ENCODE assay signal across 7 mouse cellular contexts in the genomic region with DNA sequence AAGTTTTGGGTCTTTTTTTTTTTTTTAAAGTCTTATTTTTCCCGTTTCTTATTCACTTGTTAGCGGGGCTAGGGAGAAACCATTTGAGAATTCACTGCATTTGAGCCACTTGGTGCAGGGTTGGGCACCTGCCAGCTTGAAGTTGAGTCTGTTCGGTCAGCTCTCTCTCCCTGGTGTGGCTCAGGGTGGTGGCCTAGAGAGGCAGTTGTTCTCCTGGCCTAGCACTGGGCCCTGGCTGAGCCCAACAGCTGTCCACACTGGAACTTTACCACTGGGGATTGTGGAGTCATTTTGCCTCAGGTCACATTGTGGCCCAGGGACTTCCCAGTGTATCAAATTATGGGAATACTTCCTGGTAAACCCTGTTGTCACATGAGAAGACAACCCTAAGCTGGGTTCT. TPM values are rescaled to one million over a fixed set of nuclear protein-coding genes. Genes with fewer than 3 reads are reported as not detected.
A peak's percentile ranks its signal among the peaks of the same experiment; 100 is the strongest.
DNase-seq lines count a peak whose midpoint lies in the region; ATAC-seq and TF ChIP-seq lines count a peak whose summit lies in the region.

No protein-coding gene starts in this region.

- no peak for TF ChIP-seq CTCF in E14TG2a.4 (conservative IDR thresholded peaks at IDR 0.05; ENCODE audit: low read length)
- TF ChIP-seq CTCF in layer of hippocampus, adult 2 months (conservative IDR thresholded peaks at IDR 0.05) = no peak

- H3K4me3 ChIP-seq in E14TG2a.4 (replicated peaks; ENCODE audit: low read length) = peak overlapping the region; percentile 82
- peak overlapping the region; percentile 61 for H3K4me3 ChIP-seq in heart, embryonic 13.5 days
- H3K4me3 ChIP-seq in limb, embryonic 13.5 days = peak overlapping the region; percentile 55
- no peak overlapping the region for H3K4me3 ChIP-seq in layer of hippocampus, adult 2 months

- H3K4me2 ChIP-seq in heart, embryonic 13.5 days = peak overlapping the region; percentile 98
- peak overlapping the region; percentile 96 for H3K4me2 ChIP-seq in limb, embryonic 13.5 days (replicated peaks)

- H3K27ac ChIP-seq in heart, embryonic 13.5 days (replicated peaks) = no peak overlapping the region
- H3K27ac ChIP-seq in limb, embryonic 13.5 days = no peak overlapping the region
- no peak overlapping the region for H3K27ac ChIP-seq in layer of hippocampus, adult 2 months

- H3K9me3 ChIP-seq in E14TG2a.4 (ENCODE audit: low read length) = no peaks in the 10 kb centered on the region
- H3K9me3 ChIP-seq in heart, embryonic 13.5 days = no peaks in the 10 kb centered on the region
- no peaks in the 10 kb centered on the region for H3K9me3 ChIP-seq in limb, embryonic 13.5 days

- H3K9ac ChIP-seq in heart, embryonic 13.5 days = peak overlapping the region; percentile 81
- peak overlapping the region; percentile 31; the same call in 1 of the 2 replicates for H3K9ac ChIP-seq in limb, embryonic 13.5 days

- peaks cover 38% of the 10 kb centered on the region for H3K4me1 ChIP-seq in E14TG2a.4 (replicated peaks; ENCODE audit: low read depth, low read length)
- H3K4me1 ChIP-seq in heart, embryonic 13.5 days = peaks cover 20% of the 10 kb centered on the region
- H3K4me1 ChIP-seq in limb, embryonic 13.5 days = peaks cover 19% of the 10 kb centered on the region

- no peaks in the 10 kb centered on the region for H3K36me3 ChIP-seq in E14TG2a.4 (ENCODE audit: insufficient read depth, low read length)
- no peaks in the 10 kb centered on the region for H3K36me3 ChIP-seq in heart, embryonic 13.5 days
- no peaks in the 10 kb centered on the region for H3K36me3 ChIP-seq in limb, embryonic 13.5 days

- H3K27me3 ChIP-seq in E14TG2a.4 (ENCODE audit: insufficient read depth, low read length) = peaks cover 59% of the 10 kb centered on the region
- H3K27me3 ChIP-seq in heart, embryonic 13.5 days (replicated peaks) = peaks cover 47% of the 10 kb centered on the region
- peaks cover 31% of the 10 kb centered on the region for H3K27me3 ChIP-seq in limb, embryonic 13.5 days

- no peak for ATAC-seq in heart, embryonic 13.5 days (ENCODE audit: extremely low read depth, insufficient number of reproducible peaks, low FRiP score, low TSS enrichment)
- peak; percentile 41; the same call in 1 of the 2 replicates for ATAC-seq in limb, embryonic 13.5 days (ENCODE audit: low FRiP score, low read depth)

- DNase-seq in adipocyte (ENCODE audit: low spot score) = peak; percentile 65
- no peak for DNase-seq in layer of hippocampus, adult 2 months (ENCODE audit: low spot score in 2 of 2)
- no peak for DNase-seq in right cerebral cortex, postnatal 36 days (ENCODE audit: low spot score in 2 of 2)
- DNase-seq in frontal cortex, adult 2 months (ENCODE audit: extremely low spot score in 1 of 2, low spot score in 1 of 2) = no peak

- 32% methylated on average over 3 of the region's 3 CpGs for WGBS in heart, embryonic 13.5 days
- WGBS in limb, embryonic 13.5 days = 34% methylated on average over 3 of the region's 3 CpGs

RNA-seq across cellular contexts. Expression of a gene that starts 0.7 kb away (rescaled TPM):
- polyA plus RNA-seq in heart, embryonic 13.5 days (2015; fragmentation: Nextera tagmentation; extraction: Ambion mirVana) = 1.1 and 1.6 TPM in 2 replicates
- 3.3 TPM in 2 replicates for polyA plus RNA-seq in limb, embryonic 13.5 days (2015; fragmentation: Nextera tagmentation; extraction: Ambion mirVana)
- total RNA-seq in layer of hippocampus, adult 2 months (2021) = 1 to 10 TPM in 1 of 2 experiments, under 1 TPM in 1; 0.98 to 1.1 TPM
- 1.3 TPM in 2 replicates for polyA plus RNA-seq in frontal cortex, adult 2 months (2012; rRNA removed)

RNA-seq across cellular contexts. Expression of a gene that starts 26.9 kb away (rescaled TPM):
- polyA plus RNA-seq in heart, embryonic 13.5 days (2015; fragmentation: Nextera tagmentation; extraction: Ambion mirVana) = 1.8 and 2.3 TPM in 2 replicates
- 6.1 and 7.9 TPM in 2 replicates for polyA plus RNA-seq in limb, embryonic 13.5 days (2015; fragmentation: Nextera tagmentation; extraction: Ambion mirVana)
- total RNA-seq in layer of hippocampus, adult 2 months (2021) = 1 to 10 TPM; 6.7 to 7.4 TPM
- 7.5 and 9.2 TPM in 2 replicates for polyA plus RNA-seq in frontal cortex, adult 2 months (2012; rRNA removed)

RNA-seq across cellular contexts. Expression of a gene that starts 47.1 kb away (rescaled TPM):
- polyA plus RNA-seq in heart, embryonic 13.5 days (2015; fragmentation: Nextera tagmentation; extraction: Ambion mirVana) = 279 and 297 TPM in 2 replicates
- polyA plus RNA-seq in limb, embryonic 13.5 days (2015; fragmentation: Nextera tagmentation; extraction: Ambion mirVana) = 491 and 502 TPM in 2 replicates
- 100 to 1,000 TPM; 117 to 130 TPM for total RNA-seq in layer of hippocampus, adult 2 months (2021)
- polyA plus RNA-seq in frontal cortex, adult 2 months (2012; rRNA removed) = 59.1 and 61.4 TPM in 2 replicates

RNA-seq across cellular contexts. Expression of a gene that starts 47.4 kb away (rescaled TPM):
- 36.6 and 45.0 TPM in 2 replicates for polyA plus RNA-seq in heart, embryonic 13.5 days (2015; fragmentation: Nextera tagmentation; extraction: Ambion mirVana)
- 43.4 and 44.0 TPM in 2 replicates for polyA plus RNA-seq in limb, embryonic 13.5 days (2015; fragmentation: Nextera tagmentation; extraction: Ambion mirVana)
- 10 to 100 TPM; 31.8 to 32.3 TPM for total RNA-seq in layer of hippocampus, adult 2 months (2021)
- 31.1 and 32.0 TPM in 2 replicates for polyA plus RNA-seq in frontal cortex, adult 2 months (2012; rRNA removed)
